Mouse (Mus musculus) large intestine, adult 2 months (tissue): ENCODE measurements at regions not wholly inside any gene's neighbourhood (a gene's known extent, or its start where the extent isn't known, plus 50 kb on each side); places are given as distances from the start of the nearest gene placed in this dataset.

Experiments used
- DNase-seq: peaks from one replicate; pipeline ENCODE4 v3.0.0-alpha.2; 2012; ENCODE audit warnings: low read depth, low spot score
- WGBS: fragments of 180-500 bp; shearing (Covaris S2); methylation state at CpG from one replicate; pipeline ENCODE4 v1.1.7; 2018; 5-methylcytosine and 5-hydroxymethylcytosine counted together

- no peak for DNase-seq
- 44% methylated on average over 6 of the region's 6 CpGs for WGBS
These were observed 74.8 kb upstream of the Bod1 start for GRCm38 (mm10) chr11:31746488-31746887.

- 64% methylated on average over 8 of the region's 8 CpGs for WGBS
- DNase-seq = no peak
These were observed 75.3 kb upstream of the Bod1 start for GRCm38 (mm10) chr11:31746939-31747338.

- WGBS = 89% methylated on average over 5 of the region's 5 CpGs
- DNase-seq = no peak
These were observed 76.7 kb upstream of the Bod1 start for GRCm38 (mm10) chr11:31748275-31748815.

- DNase-seq = no peak
These were observed 79.6 kb upstream of the Bod1 start for GRCm38 (mm10) chr11:31751274-31751673.

GRCm38 (mm10) chr11:31753211-31753610 lies 81.5 kb upstream of the Bod1 start:
- 89% methylated on average over 3 of the region's 3 CpGs for WGBS
- no peak for DNase-seq

More at GRCm38 (mm10) chr11:31751274-31751673, 79.6 kb upstream of the Bod1 start:
- 31% methylated on average over 1 of the region's 1 CpGs for WGBS

GRCm38 (mm10) chr11:31753711-31754161 lies 82.1 kb upstream of the Bod1 start:
- WGBS = 65% methylated on average over 5 of the region's 5 CpGs

GRCm38 (mm10) chr11:31754416-31754815 lies 82.7 kb upstream of the Bod1 start:
- WGBS = 77% methylated on average over 4 of the region's 4 CpGs
- DNase-seq = no peak

More at GRCm38 (mm10) chr11:31753711-31754161, 82.1 kb upstream of the Bod1 start:
- DNase-seq = no peak

GRCm38 (mm10) chr11:31755858-31756257 lies 84.2 kb upstream of the Bod1 start:
- WGBS = 89% methylated on average over 3 of the region's 3 CpGs
- DNase-seq = no peak

GRCm38 (mm10) chr11:31756355-31757145 lies 84.9 kb upstream of the Bod1 start:
- no peak for DNase-seq
- WGBS = 53% methylated on average over 10 of the region's 10 CpGs

- WGBS = 75% methylated on average over 9 of the region's 9 CpGs
- no peak for DNase-seq
These were observed 88.4 kb upstream of the Bod1 start for GRCm38 (mm10) chr11:31759868-31760765.

GRCm38 (mm10) chr11:31763856-31764255 lies 92.2 kb upstream of the Bod1 start:
- WGBS = 68% methylated on average over 3 of the region's 3 CpGs
- DNase-seq = no peak

- no peak for DNase-seq
- whole genome bisulfite sequencing = 87% methylated on average over 5 of the region's 5 CpGs
These were observed 94.6 kb upstream of the Bod1 start for GRCm38 (mm10) chr11:31766296-31766695.

- WGBS = 48% methylated on average over 10 of the region's 10 CpGs
- no peak for DNase-seq
These were observed 96.2 kb upstream of the Bod1 start for GRCm38 (mm10) chr11:31767727-31768495.

GRCm38 (mm10) chr11:31769804-31770654 lies 98.3 kb upstream of the Bod1 start:
- 72% methylated on average over 4 of the region's 4 CpGs for WGBS
- DNase-seq = no peak

- DNase-seq = no peak
- 69% methylated on average over 7 of the region's 7 CpGs for WGBS
These were observed 99.2 kb upstream of the Bod1 start for GRCm38 (mm10) chr11:31770881-31771280.

- WGBS = 87% methylated on average over 6 of the region's 6 CpGs
- no peak for DNase-seq
These were observed 100.1 kb upstream of the Bod1 start for GRCm38 (mm10) chr11:31771491-31772439.

- no peak for DNase-seq
- WGBS = 92% methylated on average over 8 of the region's 8 CpGs
These were observed 94.5 kb upstream of the Cpeb4 start for GRCm38 (mm10) chr11:31777531-31777930.

- no peak for DNase-seq
- 38% methylated on average over 4 of the region's 4 CpGs for WGBS
These were observed 93.2 kb upstream of the Cpeb4 start for GRCm38 (mm10) chr11:31778766-31779165.
